15 mouse cellular contexts compared by ENCODE assay signal in genomic region chr17:50448693-50449092, GRCm38 (mm10).
"Had no signal": no experiment of that assay in that cellular context is flagged by ENCODE, and none has a peak within 500 bp of the region (broad histone marks: within the 10 kb centered on the region; RNA-seq: fewer than 3 reads in every experiment).

No protein-coding gene starts in this region.

- H3K27ac ChIP-seq: intestine, embryonic 15.5 days; layer of hippocampus, adult 2 months; limb, embryonic 13.5 days; liver, embryonic 14.5 days; macrophage; stomach, embryonic 15.5 days had no signal

- H3K4me1 ChIP-seq: intestine, embryonic 15.5 days; limb, embryonic 13.5 days; megakaryocyte, embryonic 14.5 days had no signal

- H3K4me2 ChIP-seq: intestine, embryonic 15.5 days; limb, embryonic 13.5 days; midbrain, embryonic 11.5 days; stomach, embryonic 15.5 days had no signal

- H3K9me3 ChIP-seq: intestine, embryonic 15.5 days; limb, embryonic 13.5 days; megakaryocyte, embryonic 14.5 days; stomach, embryonic 15.5 days had no signal

- H3K36me3 ChIP-seq: intestine, embryonic 15.5 days; limb, embryonic 13.5 days; stomach, embryonic 15.5 days had no signal

- H3K4me3 ChIP-seq: intestine, embryonic 15.5 days; layer of hippocampus, adult 2 months; limb, embryonic 13.5 days; megakaryocyte, embryonic 14.5 days; stomach, embryonic 15.5 days had no signal

- ATAC-seq: intestine, embryonic 15.5 days; midbrain, embryonic 16.5 days had no signal

- H3K27me3 ChIP-seq: intestine, embryonic 15.5 days; limb, embryonic 13.5 days; stomach, embryonic 15.5 days had no signal

- DNase-seq: kidney, adult 2 months; kidney, postnatal 36 days; left cerebral cortex, postnatal 4 days; right cerebral cortex, postnatal 14 days; thymus, adult 2 months; thymus, postnatal 25 days had no signal

- H3K9ac ChIP-seq: intestine, embryonic 15.5 days; limb, embryonic 13.5 days; liver, embryonic 14.5 days; stomach, embryonic 15.5 days had no signal
